In the genomic region with DNA sequence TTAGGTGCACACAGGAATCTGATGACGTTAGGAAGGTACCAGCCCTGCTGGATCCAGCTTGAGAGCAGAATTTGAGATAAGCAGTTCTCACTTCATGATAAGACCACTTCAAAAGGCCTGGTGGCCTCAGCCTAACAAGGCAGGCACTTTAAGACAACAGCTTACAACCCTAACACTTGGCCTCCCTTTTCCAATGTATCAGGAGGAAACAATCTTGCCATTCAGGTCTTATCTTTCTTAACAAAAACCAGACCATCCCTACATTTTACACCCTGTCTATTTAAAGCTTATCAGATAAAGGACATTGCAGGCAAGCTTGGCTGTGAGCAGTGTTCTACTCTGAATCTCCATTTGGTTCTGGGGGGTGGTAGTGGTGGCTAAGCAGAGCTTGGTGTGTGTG, we compare ENCODE assay signal across 30 mouse cellular contexts. TPM values are rescaled to one million over a fixed set of nuclear protein-coding genes. Genes with fewer than 3 reads are reported as not detected.
"Had no signal": no experiment of that assay in that cellular context is flagged by ENCODE, and none has a peak within 500 bp of the region (broad histone marks: within the 10 kb centered on the region; RNA-seq: fewer than 3 reads in every experiment).

No protein-coding gene starts in this region.

- H3K36me3 ChIP-seq: liver, embryonic 13.5 days had no signal

- H3K9ac ChIP-seq: liver, embryonic 13.5 days; lung, embryonic 14.5 days had no signal

- H3K27me3 ChIP-seq: liver, embryonic 13.5 days had no signal

- H3K27ac ChIP-seq: left cerebral cortex, adult 2 months; liver, embryonic 13.5 days had no signal

- H3K9me3 ChIP-seq: liver, embryonic 13.5 days had no signal

- H3K4me3 ChIP-seq: left cerebral cortex, adult 2 months; liver, embryonic 13.5 days had no signal

- H3K4me2 ChIP-seq: liver, embryonic 13.5 days; lung, embryonic 14.5 days; midbrain, embryonic 11.5 days had no signal

- DNase-seq: kidney, adult 2 months; kidney, postnatal 10 days; kidney, postnatal 36 days; layer of hippocampus, postnatal 36 days; liver, embryonic 13.5 days; lung, embryonic 14.5 days; lung, postnatal 10 days; midbrain, embryonic 14.5 days; thymus, adult 18-20 months; thymus, postnatal 36 days had no signal

RNA-seq across cellular contexts. Expression of gene 1700016D06Rik, which starts 8.4 kb away (rescaled TPM):
- total RNA-seq: layer of hippocampus, adult 8-10 months; layer of hippocampus, postnatal 10 days; layer of hippocampus, postnatal 36 days; left cerebral cortex, adult 2 months; left cerebral cortex, postnatal 10 days; left cerebral cortex, postnatal 36 days; liver, adult 2 months; megakaryocyte progenitor cell, adult 5-6 weeks; megakaryocyte-erythroid progenitor cell, adult 5-6 weeks; midbrain, postnatal 0 days had no signal
- polyA plus RNA-seq: kidney, adult 2 months; kidney, embryonic 14.5 days; limb, embryonic 11.5 days; limb, embryonic 14.5 days; liver, adult 2 months; liver, embryonic 13.5 days; liver, embryonic 16.5 days; lung, embryonic 14.5 days; midbrain, embryonic 11.5 days; midbrain, embryonic 14.5 days; neural tube, embryonic 11.5 days; neural tube, embryonic 14.5 days; small intestine, adult 2 months; spleen, adult 2 months; stomach, embryonic 16.5 days; urinary bladder, adult 2 months had no signal
